Mouse (Mus musculus): ENCODE measurements around the gene Lamc3. TPM values are rescaled to one million over a fixed set of nuclear protein-coding genes. Genes with fewer than 3 reads are reported as not detected.

Lamc3 gene
- 19.5 and 32.9 TPM in 2 replicates for polyA plus RNA-seq (2012; rRNA removed)

- DNase-seq (ENCODE audit: low read depth), result no peak
These were observed at the start of gene Lamc3 for GRCm38 (mm10) chr2:31887030-31887429. TSS of gene Lamc3 (plus strand) at chr2:31887291.

DNA sequence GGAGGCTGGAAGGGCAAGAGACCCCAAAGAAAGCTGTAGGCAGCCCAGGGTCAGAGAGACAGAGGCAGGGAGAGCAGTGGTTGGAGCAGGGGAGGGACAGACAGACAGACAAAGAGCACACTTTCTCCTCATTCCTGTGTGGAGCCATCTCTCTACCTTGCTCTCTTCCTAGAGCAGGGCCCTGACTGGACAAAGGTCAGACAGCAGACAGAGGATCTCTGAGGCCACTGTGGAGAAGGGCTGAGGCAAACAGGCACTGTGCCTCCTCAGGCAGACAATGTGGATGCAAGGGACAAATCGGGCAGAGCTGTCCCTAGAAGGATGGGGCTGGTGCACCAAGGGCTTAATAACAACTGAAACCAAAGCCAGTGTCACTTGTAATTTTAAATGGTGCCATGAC is 48.2 kb upstream of the Lamc3 start:
- no peak for DNase-seq (ENCODE audit: low read depth)

- no peak for DNase-seq (ENCODE audit: low read depth)
These were observed 42.4 kb upstream of the Lamc3 start for GRCm38 (mm10) chr2:31844729-31845136.

GRCm38 (mm10) chr2:31845512-31845895 is 41.6 kb upstream of the Lamc3 start:
- DNase-seq (ENCODE audit: low read depth), result no peak

DNA sequence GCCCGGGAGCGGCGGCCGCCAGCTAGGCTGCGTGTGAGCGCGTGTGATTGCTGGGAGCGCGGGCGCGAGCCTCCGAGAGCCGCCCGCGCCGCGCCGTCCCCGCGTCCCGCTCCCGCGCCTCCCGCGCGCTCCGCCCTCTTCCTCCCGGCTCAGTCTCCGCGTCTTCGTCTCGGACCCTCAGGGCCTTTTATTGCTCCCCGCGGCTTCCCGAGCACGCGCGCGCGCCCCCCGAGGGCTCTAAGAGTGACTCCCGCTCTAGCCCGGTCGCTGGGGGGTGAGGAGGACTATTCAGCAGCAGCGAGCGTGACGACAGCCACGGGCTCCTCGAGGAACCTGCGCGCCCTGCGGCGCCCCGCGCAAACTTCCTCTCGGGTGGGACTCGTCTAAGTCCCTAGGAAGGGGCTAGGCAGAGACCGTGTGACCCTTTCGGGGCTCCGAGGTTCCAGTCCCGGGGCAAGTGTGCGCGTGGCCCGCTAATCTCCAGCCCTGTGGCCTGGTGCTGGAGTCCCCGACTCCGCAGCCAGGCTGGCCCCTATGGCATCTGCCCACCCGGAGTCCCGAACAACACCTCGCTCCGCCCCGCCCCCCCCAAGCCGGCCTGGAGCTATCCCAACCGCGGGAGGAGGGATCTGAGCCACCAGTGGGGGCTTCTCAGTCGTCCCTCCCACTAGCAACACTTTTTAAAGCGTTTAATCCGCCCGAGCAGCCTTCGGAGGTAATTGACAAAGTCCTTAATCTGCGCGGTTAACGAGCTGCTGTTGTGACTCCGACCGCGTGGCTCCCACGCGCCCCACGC is 41.0 kb upstream of the Lamc3 start, which contains the start of gene Fibcd1:
Fibcd1 (minus strand) TSS at position 110 of the 796 bp plus-strand sequence.
- no peak for DNase-seq (ENCODE audit: low read depth)

DNA sequence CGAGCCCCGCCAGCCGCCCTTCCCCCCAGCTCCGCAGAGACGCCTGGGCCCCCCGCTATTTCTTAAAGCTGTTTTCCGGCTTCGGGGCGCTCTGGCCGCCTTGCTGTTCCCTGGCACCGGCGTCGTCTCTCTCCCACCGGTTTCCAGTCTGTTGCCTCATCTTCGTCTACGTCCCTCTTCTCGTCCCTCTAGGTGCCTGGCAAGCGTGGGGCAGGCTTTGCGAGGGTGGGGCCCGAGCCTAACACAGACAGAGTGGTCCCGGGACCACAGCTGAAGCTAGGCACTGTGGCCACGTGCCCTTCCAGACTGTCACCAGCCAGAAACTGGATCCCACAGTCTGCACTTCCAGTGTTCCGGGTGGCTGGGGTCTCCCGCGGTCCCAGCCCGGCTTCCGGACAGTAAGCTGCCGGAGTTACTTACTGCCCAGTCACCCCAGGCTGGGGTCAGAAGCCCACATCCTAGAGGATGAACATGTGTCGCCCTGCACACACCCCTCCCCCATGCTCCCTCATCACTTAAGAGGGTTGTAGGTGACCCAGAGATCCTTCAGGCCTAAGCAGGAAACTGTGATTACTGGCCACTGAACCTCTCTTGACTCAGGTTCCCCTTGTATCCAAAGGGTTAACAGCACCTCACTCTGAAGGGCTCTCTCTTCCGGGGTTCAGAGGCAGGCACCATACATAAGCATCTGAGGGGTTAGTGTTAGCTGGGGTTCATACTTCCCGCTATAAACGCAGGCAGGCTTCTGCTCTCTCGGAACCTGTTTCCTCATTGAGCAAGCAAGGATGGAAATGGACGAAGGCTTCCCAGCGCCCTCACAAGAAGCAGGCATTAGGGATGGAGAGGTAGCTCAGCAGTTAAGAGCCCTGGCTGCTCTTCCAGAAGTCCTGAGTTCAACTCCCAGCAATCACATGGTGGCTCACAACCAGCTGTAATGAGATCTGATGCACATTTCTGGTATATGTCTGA is 40.1 kb upstream of the Lamc3 start:
- DNase-seq (ENCODE audit: low read depth), result no peak

DNA sequence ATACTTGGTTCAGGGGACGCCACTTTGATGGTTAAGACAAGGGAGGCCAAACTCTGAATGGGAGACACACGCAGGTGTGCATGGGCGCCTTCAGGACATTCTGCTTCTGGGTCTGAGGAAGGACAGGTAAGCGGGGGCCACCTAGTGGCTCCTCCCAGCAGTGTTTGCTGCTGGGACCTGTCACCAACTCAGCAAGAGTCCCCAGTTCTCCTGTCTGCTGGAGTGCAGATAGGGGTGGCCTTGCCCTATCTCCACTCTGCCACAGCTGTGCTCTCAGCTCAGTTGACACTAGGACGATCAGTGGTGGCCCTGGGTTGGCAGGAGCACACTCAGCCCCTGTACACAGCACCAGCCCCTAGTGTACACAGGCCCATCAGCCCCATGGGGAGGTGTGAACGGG is 39.2 kb upstream of the Lamc3 start:
- no peak for DNase-seq (ENCODE audit: low read depth)

- no peak for DNase-seq (ENCODE audit: low read depth)
These were observed 37.0 kb upstream of the Lamc3 start for GRCm38 (mm10) chr2:31850141-31850540.

- DNase-seq (ENCODE audit: low read depth), result no peak
These were observed 31.1 kb upstream of the Lamc3 start for GRCm38 (mm10) chr2:31855991-31856390.

GRCm38 (mm10) chr2:31857180-31857579 is 29.9 kb upstream of the Lamc3 start:
- DNase-seq (ENCODE audit: low read depth), result no peak

- no peak for DNase-seq (ENCODE audit: low read depth)
These were observed 28.6 kb upstream of the Lamc3 start for GRCm38 (mm10) chr2:31858500-31858899.

DNA sequence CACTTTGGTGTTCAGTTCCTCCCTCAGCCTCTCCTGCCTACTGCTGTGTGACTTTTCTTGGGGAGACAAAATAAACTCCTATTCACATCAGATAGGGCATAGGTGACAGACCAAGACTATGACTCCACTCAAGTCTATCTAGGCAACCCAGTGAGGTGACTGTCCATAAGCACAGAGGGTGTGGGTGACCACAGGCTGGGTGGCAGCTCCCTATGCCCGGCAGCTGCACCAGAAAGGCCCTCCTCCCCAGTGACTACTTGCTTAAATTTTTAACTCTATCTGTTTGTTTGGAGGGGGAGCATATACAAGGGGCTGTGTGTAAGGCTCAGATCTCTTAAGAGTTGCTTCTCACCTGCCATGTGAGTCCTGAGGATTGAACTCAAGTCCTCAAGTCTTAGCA is 24.2 kb upstream of the Lamc3 start:
- no peak for DNase-seq (ENCODE audit: low read depth)

GRCm38 (mm10) chr2:31863766-31864165 is 23.3 kb upstream of the Lamc3 start:
- DNase-seq (ENCODE audit: low read depth), result no peak

- DNase-seq (ENCODE audit: low read depth), result no peak
These were observed 22.2 kb upstream of the Lamc3 start for GRCm38 (mm10) chr2:31864891-31865290.

DNA sequence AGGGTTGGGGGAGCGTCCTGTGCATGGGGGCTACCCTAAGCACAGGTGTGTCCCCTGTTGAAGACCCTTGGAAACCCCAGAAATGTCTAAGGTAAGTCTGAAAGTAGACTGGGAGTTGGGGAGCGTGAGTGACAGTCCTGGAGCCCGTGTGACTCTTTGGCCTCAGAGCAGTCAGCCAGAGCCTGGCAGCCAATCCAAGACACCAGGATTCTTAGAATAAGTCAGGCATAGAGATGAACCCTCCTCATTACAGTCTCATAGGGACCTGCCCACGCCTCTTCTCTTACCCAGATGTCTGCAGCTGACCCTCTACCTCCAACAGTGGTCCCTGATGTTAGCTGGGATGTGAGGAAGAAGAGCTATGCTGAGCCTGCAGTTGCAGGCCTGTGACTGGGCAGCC is 21.8 kb upstream of the Lamc3 start:
- no peak for DNase-seq (ENCODE audit: low read depth)

- no peak for DNase-seq (ENCODE audit: low read depth)
These were observed 21.3 kb upstream of the Lamc3 start for GRCm38 (mm10) chr2:31865794-31866193.

GRCm38 (mm10) chr2:31867773-31868537 is 19.1 kb upstream of the Lamc3 start:
- DNase-seq (ENCODE audit: low read depth), result no peak

GRCm38 (mm10) chr2:31868538-31869164 is 18.4 kb upstream of the Lamc3 start:
- no peak for DNase-seq (ENCODE audit: low read depth)

GRCm38 (mm10) chr2:31869692-31870091 is 17.4 kb upstream of the Lamc3 start:
- no peak for DNase-seq (ENCODE audit: low read depth)

GRCm38 (mm10) chr2:31870683-31871082 is 16.4 kb upstream of the Lamc3 start:
- DNase-seq (ENCODE audit: low read depth), result no peak

- DNase-seq (ENCODE audit: low read depth), result no peak
These were observed 12.7 kb upstream of the Lamc3 start for GRCm38 (mm10) chr2:31874290-31874855.
